Mouse (Mus musculus): ENCODE measurements around the gene Gipc2.
A peak's percentile ranks its signal among the peaks of the same experiment; 100 is the strongest.

The Gipc2 gene

DNA sequence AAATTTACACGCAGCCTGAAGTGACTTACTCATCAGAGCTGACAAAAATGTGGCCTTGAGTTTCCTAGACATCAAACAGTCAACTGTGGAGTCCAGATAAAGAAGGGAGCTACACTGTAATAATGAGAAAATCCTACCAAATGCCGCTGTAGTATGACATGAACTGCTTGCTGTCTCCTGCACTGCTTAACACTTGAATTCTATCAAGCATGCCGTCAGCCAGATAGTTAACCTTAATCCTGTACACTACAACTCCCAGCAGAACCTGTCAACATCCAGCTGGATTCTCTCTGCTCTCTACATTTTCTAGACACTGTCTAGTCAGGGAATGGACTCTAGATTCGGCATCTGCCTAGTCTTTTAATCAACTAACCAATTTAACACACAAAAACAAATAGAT is 23.3 kb upstream of the Gipc2 start:
- no peak for DNase-seq

DNA sequence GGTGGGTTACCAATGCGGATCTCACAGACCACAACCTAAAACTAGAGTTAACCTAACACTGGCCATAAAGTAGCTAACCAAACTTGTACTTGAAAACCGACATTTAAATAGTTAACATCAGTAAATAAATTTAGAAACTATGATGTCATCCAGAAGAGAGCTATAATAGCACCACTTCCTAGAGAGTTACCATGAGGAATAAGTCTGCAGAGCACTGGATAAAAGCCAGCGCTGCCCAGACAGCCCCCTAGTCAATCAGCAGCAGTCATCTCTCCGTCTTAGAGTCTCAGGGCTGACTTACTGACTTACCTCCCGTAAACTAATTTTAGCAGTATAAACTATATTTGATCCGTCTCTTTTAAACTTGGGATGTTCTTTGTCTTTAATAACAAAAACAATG is 20.1 kb upstream of the Gipc2 start:
- no peak for DNase-seq

DNA sequence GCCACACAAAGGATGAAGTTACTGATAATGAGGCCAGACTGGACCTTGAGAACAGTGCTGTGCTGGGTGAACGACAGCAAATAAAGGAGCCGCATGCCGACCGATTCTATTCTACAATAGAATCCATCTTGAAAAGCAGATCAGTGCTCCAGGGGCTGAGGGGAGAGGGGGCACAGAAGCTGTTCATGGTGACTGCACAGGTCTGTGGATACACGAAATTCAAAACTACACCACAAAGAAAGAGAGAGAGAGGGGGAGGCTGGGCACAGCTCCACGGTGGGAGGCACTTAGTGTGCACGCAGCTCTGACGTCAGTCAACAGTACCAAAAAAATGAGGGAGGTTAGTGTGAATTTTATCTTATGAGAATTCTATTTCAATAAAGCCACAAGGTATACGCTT is 17.5 kb upstream of the Gipc2 start:
- no peak for DNase-seq

DNA sequence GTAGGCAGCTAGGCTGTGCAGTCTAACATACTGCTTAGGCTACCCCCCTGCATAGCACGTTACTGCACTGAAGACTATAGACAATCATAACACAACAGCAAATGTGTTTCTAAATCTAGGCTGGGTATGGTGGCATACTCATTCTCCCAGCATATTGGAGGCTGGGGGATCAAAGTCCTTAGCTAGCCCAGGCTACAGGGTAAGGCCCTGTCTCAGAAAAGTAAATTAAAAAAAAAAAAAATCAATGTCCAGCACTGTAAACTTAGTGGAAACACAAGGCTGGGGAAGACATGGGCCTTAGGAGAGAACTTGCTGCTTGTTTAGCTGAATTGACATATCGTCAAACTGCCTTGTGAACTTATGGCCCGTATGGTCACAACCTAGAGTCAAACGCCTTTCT is 14.6 kb upstream of the Gipc2 start:
- no peak for DNase-seq

DNA sequence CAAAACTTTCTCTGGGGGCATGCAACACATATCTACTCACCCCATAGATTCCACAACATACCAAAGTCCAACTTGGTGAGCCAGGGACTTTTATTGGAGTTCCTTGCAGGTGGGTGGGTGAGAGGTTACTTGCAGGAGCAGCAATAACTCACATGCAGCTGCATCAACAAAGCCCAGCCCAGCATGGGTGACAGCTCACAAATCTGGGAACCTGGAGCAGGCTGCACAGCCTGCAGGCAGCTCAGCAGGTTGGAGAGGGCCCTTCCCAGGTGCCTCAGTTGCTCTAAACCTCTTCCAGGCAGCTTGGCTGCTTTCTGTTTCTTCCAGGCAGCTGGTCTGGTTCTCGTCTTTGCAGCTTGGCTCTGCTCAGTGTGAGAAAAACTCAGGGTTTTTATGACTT is 13.3 kb upstream of the Gipc2 start:
- no peak for DNase-seq

DNA sequence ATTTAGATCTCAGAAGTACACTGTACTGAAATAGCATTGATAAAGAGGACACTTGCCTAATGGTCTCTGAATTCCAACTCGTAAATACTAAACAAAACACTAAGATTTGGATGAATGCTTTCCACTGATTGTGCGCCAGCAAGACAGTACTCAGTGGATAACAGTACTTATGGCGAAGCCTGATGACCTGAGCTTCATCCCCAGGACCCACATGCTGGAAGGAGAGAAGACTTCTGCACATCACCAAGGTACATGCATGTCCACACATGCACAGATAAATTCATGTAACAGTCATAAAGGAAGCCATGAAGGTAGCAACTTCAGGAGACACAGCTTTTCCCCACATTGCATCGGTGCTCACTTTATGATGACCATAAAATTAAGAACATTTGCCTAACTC is 12.8 kb upstream of the Gipc2 start:
- no peak for DNase-seq

DNA sequence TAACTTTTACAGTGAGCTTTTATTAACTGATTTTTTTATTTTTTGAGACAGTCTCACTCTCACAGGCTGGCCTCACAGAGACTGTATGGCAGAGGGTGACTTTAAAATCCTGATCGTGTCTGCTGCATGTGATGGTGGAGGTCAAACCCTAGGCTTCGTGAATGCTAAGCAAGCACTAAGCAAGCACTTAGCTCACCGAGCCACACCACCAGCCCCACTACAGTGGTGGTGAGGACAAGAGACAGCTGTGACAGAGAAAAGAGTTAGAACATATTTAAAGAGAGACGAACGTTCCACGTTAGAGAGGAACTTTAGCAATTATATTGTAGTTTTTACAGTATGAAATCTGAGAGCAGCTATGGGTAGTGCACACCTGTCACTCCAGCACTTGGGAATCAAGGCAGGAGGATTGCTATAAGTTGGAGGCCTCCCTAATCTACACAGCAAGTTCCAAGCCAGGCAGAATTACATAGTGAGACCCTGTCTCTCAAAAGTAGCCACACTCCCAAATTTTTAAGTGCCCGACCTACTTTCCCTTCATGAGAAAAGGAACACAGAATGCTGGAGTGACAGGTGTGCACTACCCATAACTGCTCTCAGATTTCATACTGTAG is 6.4 kb upstream of the Gipc2 start:
- no peak for DNase-seq

DNA sequence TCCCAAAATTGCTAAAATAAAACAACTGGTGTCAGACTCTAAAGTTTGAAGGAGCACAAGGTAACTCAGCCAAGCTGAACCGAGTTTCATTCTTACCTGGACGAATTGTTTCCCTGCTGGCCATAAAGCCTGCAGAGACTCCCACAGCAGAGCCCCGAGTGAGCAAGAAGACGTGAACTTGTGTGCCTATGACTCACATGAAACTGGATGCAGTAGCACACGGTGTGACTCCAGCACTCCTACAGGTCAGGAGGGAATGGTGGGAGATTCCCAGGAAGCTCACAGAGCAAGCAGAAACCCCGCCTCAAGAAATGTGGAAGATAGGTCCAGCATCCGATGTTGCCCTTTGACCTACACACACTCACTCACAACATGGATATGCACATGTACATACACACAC is 5.8 kb upstream of the Gipc2 start:
- no peak for DNase-seq

DNA sequence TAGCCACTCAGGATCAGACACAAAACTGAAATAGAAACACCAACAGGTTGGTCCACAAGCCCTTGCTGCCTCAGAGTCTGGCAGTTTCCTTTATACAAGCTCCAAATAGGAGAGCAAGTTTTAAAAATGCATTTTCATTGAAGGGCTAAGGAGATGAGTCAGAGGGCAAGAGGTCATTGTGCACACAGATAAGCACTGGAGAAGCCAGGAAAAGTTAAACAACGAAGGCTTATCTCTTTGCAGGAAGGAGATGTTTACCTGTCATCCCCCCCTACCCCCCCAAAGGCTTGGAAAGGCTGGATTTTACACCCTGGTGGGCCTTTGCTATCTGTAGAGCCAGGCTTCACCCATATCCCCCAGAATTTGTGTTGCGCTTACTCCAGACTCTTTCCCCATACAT is 5.2 kb upstream of the Gipc2 start:
- no peak for DNase-seq

DNA sequence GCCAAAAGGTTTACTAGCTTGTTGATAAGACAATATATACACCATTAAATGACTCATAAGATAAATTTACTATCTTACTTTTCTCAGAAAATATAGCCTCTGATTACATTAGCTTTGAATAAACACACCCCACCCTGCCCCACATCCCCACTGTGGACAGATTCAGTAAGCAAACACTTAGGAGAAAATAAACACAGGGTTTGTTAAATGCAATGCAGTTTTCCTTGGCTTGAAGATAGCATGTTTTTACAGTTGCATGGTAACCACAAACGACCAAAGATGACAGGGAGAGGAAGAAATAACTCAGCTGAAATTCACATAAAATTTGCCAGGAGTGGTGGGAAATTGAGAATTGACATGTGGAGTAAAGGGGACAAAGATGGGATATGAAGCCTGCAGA is 4.4 kb upstream of the Gipc2 start:
- no peak for DNase-seq

DNA sequence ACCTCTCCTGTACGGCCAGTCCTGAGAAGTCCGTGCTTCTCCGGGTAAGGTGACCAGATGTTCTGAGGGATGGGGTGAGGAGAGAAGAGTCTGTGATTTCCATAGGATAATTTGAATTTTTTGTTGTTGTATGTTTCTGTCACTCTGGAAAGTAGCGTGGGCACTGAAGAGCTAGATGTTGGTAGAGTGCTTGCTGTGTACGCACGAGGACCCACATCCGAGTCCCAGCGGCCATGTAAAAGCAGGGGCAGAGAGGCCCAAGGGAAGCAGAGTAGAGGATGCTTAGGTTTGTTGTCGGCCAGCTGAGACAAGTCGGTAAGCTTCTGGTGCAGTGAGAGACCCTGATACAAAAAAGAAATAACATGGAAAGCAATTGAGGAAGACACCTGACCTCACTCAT is 2.0 kb upstream of the Gipc2 start:
- no peak for DNase-seq

DNA sequence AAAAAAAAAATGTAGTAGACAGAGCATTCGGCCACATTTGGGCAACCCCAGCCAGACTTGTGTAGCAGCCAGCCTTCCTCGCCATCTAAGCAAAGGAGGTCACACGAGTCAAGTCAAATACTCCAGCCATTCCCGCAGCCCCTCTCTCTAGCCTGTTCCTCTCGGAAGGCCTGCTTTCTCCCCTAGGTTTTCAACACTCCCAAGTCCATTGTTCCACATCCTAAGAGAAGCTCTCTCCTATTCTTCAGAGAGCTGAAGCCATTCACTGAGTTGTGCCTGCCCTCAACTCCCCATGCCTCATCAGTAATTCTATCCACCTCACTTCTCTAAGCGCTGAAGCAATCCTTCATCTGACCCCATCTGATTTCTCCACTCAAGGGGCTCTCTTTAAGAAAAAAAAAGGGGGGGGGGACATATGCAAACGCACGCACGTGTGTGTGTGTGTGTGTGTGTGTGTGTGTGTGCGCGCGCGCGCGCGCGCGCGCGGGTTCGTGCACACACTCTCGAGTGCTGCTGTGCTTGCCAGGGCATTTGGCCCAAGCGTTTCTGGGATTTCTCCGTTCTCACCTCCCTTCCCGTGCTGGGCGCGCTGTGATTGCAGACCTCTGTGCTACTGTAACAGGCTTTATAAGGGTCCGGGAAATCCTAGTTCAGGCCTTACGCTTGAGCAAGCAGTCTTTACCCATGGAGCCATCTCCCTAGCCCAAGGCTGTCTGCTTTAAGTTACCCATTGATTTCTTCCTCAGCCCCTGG is 845 bp upstream of the Gipc2 start:
- DNase-seq = peak; percentile 39 to 44

DNA sequence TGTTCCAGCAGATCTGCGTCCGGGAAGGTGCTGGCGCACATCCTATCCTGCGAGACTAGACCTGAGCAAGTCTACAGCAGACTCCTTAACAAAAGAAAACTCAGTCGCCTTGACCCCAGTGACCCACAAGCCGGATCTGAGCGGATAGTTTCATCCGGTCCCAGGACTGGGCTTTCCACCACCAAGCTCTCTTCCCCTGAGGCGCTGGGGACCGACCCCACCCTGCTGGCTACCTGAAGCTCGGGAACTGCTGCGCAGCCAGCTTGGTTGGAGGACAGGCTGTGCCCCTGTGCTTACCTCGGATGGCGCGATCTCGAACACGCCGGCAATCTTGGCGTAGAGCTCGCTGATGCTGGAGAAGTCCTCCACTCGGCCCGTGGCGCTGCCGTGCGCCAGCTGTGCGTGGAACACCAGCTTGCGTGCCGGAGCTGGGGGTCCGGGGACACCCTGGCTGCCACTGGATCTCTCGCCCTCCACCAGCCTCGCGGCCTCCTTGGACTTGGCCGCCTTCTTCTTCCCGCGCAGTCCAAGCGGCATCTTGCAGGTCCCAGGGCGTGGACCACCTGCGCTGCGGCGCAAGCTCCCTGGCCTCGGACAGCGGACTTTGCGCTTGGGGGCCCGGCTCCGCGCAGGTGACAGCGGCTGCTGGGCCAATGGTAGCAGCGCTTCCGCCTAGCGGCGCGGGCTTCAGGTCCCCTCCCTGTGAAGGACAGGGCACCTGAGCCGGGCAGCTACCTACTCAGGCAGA is 505 bp downstream of the Gipc2 start:
- peak; percentile 46 to 63 for DNase-seq

DNA sequence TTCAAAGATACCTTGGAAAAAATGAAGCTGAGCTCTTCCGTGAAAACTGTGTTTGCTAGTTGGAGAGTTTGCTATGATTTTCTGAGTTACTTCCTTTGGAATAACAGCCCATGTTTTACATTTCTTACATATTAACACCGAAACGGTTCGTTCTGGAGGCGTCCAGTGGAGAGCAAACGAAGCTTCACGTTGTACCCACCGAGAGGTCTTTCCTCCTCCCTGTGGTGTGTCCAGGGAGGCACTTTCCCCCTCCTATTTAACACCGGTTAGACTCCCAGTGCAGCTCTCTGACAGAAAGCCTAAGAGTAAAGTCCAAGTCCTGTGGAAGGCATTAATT is 1.0 kb downstream of the Gipc2 start:
- DNase-seq = no peak

DNA sequence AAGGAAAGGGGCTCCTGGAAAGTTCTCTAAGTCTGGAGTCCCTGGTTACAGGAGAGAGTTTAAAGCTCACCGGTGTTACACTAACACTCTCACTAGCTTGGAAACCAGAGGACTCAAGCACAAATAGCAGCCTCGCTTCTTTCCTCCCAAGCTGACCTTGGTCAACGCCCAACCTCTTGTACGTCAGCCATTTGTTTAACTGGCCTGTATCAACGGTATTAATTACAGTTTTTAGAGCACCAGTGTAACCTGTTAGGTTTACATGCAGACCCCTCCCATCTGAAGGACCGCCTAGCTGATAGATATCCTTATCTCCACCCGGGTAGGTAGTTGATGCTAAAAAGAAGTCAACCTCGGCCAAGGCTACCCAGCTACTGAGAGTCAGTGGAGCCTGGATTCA is 2.7 kb downstream of the Gipc2 start:
- DNase-seq = no peak

DNA sequence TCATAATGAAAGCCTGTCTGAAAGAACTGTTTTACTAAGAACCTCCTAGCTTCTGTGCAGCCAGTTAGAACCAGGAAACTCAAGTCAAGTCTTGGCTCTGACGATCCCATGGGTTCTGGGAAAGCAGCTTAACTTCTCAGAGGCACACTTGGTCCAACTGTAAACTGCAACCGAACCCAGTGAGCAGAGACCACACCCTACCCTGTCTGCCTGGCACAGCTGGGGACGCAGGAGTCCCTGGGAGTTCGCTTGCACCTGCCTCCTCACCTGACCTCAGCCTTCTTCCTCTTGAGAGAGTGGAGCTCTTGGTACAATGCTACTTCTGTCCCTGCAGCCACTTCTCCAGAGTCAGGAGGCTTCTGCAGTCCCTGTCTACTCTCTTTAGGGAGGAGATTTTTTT is 5.4 kb downstream of the Gipc2 start:
- DNase-seq = no peak

DNA sequence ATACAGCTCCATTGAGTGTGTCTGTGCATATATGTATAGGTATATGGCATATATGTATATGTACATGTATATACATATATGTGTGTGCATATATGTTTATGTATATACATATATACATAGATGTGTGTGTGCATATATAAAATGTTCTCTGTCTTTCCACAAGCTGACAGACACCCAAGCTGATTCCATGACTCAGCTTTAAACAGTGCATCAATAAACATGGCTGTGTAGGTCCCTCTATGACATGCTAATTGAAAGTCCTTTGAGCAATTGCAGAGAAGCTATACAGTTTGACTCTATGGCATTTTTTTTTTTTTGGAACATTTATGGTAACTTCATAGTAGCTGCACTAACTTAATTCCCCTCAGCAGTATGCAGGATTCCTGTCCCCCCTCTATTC is 6.7 kb downstream of the Gipc2 start:
- DNase-seq = no peak

DNA sequence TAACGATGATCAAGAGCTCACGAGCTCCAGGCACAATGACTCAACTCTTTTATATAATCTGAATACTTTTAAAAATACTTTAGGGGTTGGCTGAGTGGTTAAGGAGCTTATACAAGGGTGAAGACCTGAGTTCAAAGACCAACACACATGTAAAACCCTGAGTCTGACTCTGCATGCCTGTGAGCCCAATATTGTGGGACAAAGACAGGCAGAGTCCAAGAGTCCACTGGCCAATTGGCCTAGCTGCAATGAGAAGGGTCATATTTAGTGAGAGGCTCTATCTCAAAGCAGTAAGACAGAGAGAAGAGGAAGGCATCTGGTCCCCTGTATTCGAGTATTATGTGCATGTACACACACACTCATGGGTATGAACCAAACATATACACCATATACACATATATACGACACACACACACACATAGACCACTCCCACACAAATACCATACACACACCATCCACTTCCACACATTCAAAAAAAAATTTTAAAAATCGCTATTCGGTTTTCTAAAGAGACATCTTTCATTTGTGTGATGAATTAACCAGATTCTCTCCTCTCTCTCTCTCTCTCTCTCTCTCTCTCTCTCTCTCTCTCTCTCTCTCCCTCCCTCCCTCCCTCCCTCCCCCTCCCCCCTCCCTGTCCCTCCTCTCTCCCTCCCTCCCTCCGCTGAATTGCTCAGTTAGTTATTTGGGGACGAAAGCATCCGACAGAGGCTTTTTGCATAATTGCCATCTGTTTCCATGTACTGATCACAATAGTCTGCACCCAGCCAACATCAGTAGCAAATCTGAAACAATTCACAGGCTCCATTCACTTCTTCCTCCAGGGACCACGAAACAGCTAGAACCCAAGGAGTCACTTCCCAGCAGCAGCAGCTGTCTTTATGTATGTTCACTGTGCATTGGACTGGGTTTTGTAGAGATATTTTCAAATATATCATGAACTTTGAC is 7.4 kb downstream of the Gipc2 start:
- no peak for DNase-seq

DNA sequence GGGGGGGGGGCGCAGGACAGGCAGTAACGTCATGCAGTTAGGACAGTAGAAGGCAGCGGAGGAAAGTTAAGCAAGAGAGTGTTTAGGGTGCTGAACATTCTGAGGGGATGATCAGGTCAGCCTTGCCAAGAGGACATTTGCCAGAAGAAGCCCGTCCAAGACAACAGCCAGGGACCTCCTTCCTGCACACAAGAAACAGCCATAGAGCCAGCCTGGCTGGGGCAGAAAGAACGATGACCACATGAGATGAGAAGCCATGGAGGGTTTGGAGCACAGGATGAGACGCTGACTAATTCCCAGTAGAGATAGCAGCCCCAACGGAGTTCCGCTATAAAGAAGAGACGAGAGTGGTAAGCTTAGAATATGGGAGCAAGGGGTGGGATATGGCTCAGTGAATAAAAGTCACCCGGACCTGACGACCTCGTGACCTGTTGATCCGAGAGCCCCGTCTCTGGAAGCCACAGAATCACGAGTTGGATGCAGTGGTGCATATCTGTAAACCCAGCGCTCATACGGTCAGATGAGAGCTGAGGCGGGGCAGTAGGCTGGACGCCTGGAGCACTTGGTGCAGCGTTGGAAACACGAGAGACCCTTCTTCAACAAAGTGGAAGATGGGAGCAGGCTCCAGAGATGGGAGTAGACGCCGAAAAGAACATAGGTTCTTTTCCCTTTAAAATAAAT is 9.1 kb downstream of the Gipc2 start:
- DNase-seq = no peak

DNA sequence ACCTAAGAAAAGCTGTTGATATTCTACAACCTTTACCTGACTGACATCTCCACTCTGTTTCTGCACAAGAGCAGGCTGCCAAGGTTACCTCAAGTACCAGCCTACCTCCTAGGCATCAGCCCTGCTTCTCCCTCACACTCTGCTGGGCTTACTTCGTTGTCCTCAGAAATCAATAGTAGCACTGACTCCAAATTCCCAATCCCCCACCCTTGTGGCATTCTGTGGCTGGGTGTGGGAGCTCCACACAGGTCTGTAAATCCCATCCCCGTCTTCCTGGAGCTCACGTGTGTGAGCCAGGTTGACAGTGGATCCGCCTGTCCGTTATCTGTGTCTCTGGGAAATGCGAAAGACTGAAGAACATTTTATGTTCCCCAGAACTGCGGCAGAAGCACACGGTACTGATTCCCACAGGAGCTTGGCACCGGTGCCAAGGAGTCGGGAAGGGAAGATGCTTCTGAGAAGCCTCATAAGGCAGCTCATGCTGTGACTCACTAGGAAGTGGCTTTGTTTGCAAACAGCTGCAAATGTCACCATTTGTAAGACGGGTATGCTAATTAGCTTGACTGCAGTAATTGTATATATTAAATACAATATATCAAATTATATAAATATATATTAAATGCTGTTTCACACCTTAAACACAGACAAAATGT is 10.6 kb downstream of the Gipc2 start:
- DNase-seq = peak; percentile 22 to 23

DNA sequence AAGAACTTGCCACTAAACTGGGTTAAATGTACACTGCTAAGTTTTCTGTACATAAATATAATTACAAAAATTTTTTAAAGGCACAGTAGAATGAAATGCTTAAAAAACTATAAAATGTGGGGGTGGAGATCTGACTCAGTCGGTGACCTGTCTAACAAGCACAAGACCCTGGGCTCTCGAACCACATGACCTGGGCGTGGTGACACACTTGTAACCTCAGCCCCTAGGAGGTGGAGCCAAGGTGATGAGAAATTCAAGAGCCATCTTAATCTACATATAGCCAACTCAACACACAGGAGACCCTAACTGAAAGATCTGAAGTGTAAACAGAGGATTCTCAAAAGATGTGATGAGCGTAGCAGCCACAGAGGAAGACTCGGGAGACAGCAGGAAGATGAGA is 11.9 kb downstream of the Gipc2 start:
- no peak for DNase-seq

DNA sequence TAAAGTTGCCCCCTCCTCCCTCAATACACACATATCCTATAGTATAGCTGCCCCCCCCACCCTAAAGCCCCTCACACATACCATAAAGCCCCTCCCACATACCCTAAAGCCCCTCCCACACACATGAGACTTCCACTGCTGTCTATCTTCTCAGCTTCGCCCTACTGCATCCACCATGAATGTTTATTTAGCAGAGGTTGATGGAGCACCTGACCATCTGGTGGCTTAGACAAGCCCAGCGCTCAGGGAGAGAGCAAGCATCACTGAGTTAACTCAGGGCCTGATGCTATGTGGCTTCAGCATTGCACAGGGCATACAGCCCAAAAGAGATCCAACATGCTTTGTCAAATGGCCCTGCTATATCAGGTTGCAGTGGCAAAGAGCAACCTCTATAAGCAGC is 12.9 kb downstream of the Gipc2 start:
- DNase-seq = no peak
